Mouse (Mus musculus): ENCODE data around the gene Lonp1.
A peak's percentile ranks its signal among the peaks of the same experiment; 100 is the strongest.
"Not testable (repeated sequence)": the region's sequence is repeated elsewhere in the genome, so short reads cannot be mapped to it uniquely, and the experiment has no call there.

Gene Lonp1

GRCm38 (mm10) chr17:56626260-56626659 lies 427 bp downstream of the Lonp1 start:
- no peak for DNase-seq (ENCODE audit: low read depth in 2 of 2, low spot score in 2 of 2)

GRCm38 (mm10) chr17:56625495-56625894 lies 1.2 kb downstream of the Lonp1 start:
- no peak for DNase-seq (ENCODE audit: low read depth in 2 of 2, low spot score in 2 of 2)

- DNase-seq (ENCODE audit: low read depth in 2 of 2, low spot score in 2 of 2): no peak
These were observed 9.1 kb downstream of the Lonp1 start for GRCm38 (mm10) chr17:56617628-56618027.

- no peak for DNase-seq (ENCODE audit: low read depth in 2 of 2, low spot score in 2 of 2)
These were observed 10.0 kb downstream of the Lonp1 start for GRCm38 (mm10) chr17:56616725-56617124.

- no peak for DNase-seq (ENCODE audit: low read depth in 2 of 2, low spot score in 2 of 2)
These were observed 10.9 kb downstream of the Lonp1 start for GRCm38 (mm10) chr17:56615792-56616191.

GRCm38 (mm10) chr17:56615136-56615784 lies 11.4 kb downstream of the Lonp1 start:
- no peak for DNase-seq (ENCODE audit: low read depth in 2 of 2, low spot score in 2 of 2)

- no peak for DNase-seq (ENCODE audit: low read depth in 2 of 2, low spot score in 2 of 2)
These were observed 12.1 kb downstream of the Lonp1 start for GRCm38 (mm10) chr17:56614391-56615135.

- DNase-seq (ENCODE audit: low read depth in 2 of 2, low spot score in 2 of 2): peak in 1 of 2 experiments; percentile 47
These were observed 12.8 kb downstream of the Lonp1 start for GRCm38 (mm10) chr17:56613893-56614292.

GRCm38 (mm10) chr17:56613236-56613844 lies 13.3 kb downstream of the Lonp1 start, which contains the start of gene Rpl36:
Gene Rpl36, plus strand, starts transcription at chr17:56613416.
- DNase-seq (ENCODE audit: low read depth in 2 of 2, low spot score in 2 of 2): peak; percentile 93

GRCm38 (mm10) chr17:56612565-56612939 lies 14.1 kb downstream of the Lonp1 start:
- DNase-seq (ENCODE audit: low read depth in 2 of 2, low spot score in 2 of 2): not testable (repeated sequence)

- no peak for DNase-seq (ENCODE audit: low read depth in 2 of 2, low spot score in 2 of 2)
These were observed 14.7 kb downstream of the Lonp1 start for GRCm38 (mm10) chr17:56611861-56612564.

- no peak for DNase-seq (ENCODE audit: low read depth in 2 of 2, low spot score in 2 of 2)
These were observed 15.4 kb downstream of the Lonp1 start for GRCm38 (mm10) chr17:56611323-56611722.

GRCm38 (mm10) chr17:56609452-56610171 lies 17.1 kb downstream of the Lonp1 start, which contains the start of gene 2410015M20Rik:
Gene 2410015M20Rik, minus strand, starts transcription at chr17:56609771.
- DNase-seq (ENCODE audit: low read depth in 2 of 2, low spot score in 2 of 2): peak; percentile 91

- no peak for DNase-seq (ENCODE audit: low read depth in 2 of 2, low spot score in 2 of 2)
These were observed 18.0 kb downstream of the Lonp1 start for GRCm38 (mm10) chr17:56608699-56609098.

- no peak for DNase-seq (ENCODE audit: low read depth in 2 of 2, low spot score in 2 of 2)
These were observed 19.1 kb downstream of the Lonp1 start for GRCm38 (mm10) chr17:56607521-56608062.

- DNase-seq (ENCODE audit: low read depth in 2 of 2, low spot score in 2 of 2): no peak
These were observed 21.3 kb downstream of the Lonp1 start for GRCm38 (mm10) chr17:56605431-56605830.

GRCm38 (mm10) chr17:56604422-56604821 lies 22.3 kb downstream of the Lonp1 start:
- no peak for DNase-seq (ENCODE audit: low read depth in 2 of 2, low spot score in 2 of 2)

- DNase-seq (ENCODE audit: low read depth in 2 of 2, low spot score in 2 of 2): no peak
These were observed 22.7 kb downstream of the Lonp1 start for GRCm38 (mm10) chr17:56604070-56604380.

GRCm38 (mm10) chr17:56603186-56604069 lies 23.3 kb downstream of the Lonp1 start:
- DNase-seq (ENCODE audit: low read depth in 2 of 2, low spot score in 2 of 2): no peak

Measured in CD8-positive naive resting alpha-beta T cell, adult 2 months (primary cell).